Mouse (Mus musculus): ENCODE data around the gene Alkbh5.
A peak's percentile ranks its signal among the peaks of the same experiment; 100 is the strongest.
"Not testable (repeated sequence)": the region's sequence is repeated elsewhere in the genome, so short reads cannot be mapped to it uniquely, and the experiment has no call there.

Gene Alkbh5

DNA sequence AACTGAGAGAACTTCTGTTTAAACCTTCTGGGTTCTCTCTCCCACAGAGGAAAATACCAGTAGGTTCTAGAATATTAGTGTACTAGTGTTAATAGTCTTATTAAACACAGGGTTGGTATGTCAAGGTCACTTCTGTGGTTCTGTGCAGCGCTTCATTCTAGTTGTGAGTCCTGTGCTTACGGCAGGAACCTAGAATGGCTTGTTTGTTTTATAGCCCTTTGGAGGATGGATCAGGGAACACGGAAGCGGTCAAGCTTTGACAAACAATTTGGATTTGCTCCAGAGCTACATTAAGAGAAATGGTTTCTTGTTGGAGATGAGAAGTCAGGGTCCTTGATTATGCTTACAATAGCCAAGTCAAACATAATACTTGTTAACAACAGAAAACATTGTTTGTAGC lies 9.3 kb downstream of the Alkbh5 start:
- no peak for DNase-seq

DNA sequence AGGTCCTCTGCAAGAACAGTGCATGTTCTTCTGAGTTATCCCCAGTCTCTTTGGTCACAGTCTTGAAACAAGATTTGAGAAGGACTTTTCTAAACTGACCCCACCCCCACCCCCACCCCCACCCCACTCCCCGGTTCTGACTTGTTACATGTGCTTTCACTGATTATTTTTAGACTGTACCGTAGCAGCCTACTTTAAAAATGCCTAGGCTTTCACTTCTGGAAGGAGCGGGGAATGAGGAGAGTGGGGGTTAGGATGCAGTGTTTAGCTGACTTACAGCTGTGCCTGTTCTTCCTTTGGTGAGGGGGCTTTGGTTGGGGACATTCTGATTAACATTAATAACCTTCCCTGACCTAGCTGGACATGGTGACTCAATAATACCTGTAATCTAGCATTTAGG lies 11.9 kb downstream of the Alkbh5 start:
- DNase-seq = no peak

DNA sequence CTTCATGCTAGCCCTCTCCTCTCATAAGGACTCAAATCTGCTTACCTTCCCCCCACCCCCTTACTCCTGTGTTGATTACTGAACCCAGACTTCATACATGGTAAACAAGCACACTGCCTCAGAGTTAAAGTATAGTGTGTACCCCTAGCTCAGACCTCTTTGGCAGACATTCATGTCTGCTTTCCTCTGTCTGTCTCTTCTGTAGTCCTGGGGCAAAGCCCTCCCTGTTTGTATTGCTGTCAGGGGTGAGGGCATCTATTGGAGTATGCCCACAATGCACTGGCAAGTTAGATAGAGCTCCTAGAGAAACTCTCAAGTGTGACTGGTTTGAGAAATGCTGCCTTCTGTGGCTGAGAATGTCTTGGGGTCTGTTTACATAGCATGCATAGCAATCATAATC lies 16.9 kb downstream of the Alkbh5 start:
- no peak for DNase-seq

DNA sequence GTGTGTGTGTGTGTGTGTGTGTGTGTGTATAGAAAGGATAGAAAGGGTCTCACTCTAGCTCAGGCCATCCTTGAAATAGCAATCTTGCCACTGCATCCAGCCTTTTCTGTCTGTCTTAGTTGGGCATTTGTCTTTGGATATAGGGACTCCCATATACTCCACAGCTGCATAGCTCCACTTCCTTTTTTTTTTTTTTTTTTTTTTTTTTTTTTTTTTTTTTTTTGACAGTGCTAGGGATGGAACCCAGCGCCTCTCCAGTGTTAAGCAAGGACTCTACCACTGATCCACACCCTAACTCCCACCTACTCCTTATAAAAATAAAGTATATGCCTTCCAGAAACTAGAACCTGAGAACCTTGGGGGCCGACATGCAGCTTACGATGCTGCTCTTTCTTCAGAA lies 21.5 kb downstream of the Alkbh5 start:
- no peak for DNase-seq

DNA sequence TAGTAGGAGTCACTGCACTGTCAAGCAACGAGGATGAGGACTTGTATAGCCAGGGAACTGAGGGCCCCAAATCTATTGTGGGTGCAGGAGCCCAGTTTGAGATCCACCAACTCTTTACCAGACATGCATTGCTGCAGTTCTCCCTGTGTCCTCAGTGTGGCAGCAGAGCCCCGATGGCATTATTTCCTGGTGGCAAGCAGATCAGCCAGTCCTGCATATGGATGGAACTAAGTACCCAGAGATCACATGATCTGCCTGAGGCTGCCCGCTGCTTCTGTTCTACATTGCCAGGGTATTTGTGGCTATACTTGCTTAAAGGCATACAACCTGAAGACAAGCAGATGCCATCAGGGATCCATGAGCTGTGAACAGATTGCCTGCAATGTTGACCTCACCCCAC lies 23.2 kb downstream of the Alkbh5 start:
- peak; percentile 80 to 81 for DNase-seq

DNA sequence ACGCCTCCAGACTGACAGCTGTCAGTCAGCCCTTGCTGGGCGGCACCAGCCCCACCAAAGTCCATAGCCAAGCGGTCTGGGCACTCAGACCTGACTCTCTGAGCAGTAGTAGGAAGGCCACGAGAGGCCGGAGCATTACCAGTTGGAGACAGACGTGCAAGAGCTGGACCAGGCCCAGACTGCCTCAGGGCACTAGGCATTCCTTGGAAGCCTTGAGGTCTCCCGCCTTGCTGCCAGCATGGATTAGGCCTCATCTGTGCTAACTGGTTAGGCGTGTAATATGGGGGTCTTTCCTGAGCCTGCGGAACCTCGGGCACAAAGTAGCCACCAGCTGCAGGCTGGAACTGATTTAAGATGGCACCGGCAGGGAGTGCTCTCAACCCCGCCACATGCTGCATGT lies 37.8 kb downstream of the Alkbh5 start:
- not testable (repeated sequence) for DNase-seq
